Mouse (Mus musculus): ENCODE measurements around the gene Cdadc1. TPM values are rescaled to one million over a fixed set of nuclear protein-coding genes. Genes with fewer than 3 reads are reported as not detected.

The Cdadc1 gene
- polyA plus RNA-seq, 1 experiment from 2014 or later: 33.3 TPM

- DNase-seq (ENCODE audit: low spot score, missing footprints): no peak
Measured at GRCm38 (mm10) chr14:59594988-59595387, 2.8 kb downstream of the Cdadc1 start.

GRCm38 (mm10) chr14:59592593-59592992 lies 5.2 kb downstream of the Cdadc1 start:
- no peaks in the 10 kb centered on the region for H3K9me3 ChIP-seq (ENCODE audit: control insufficient read depth, low read length)

More at GRCm38 (mm10) chr14:59594988-59595387, 2.8 kb downstream of the Cdadc1 start:
- no peak for ATAC-seq (ENCODE audit: low FRiP score)
- Histone ChIP-seq H3K4me2 (no peak overlapping the region), H3K4me3 (ENCODE audit: low read depth, low read length) (no peak overlapping the region), H3K4me1 (ENCODE audit: control insufficient read depth, insufficient read depth, low read length) (peaks cover 6% of the 10 kb centered on the region), H3K36me3 (ENCODE audit: control insufficient read depth, insufficient read depth, low read length) (peaks cover 2% of the 10 kb centered on the region; the same call in 1 of the 2 replicates), H3K27ac (ENCODE audit: low read depth, low read length) (no peak overlapping the region), H3K9me3 (ENCODE audit: control insufficient read depth, low read length) (no peaks in the 10 kb centered on the region), H3K27me3 (ENCODE audit: control insufficient read depth, insufficient read depth, low read length) (no peaks in the 10 kb centered on the region), H3K9ac (ENCODE audit: low read length) (no peak overlapping the region)
- WGBS: 90% methylated on average over 3 of the region's 3 CpGs

GRCm38 (mm10) chr14:59591901-59592300 lies 5.9 kb downstream of the Cdadc1 start:
- H3K4me2 ChIP-seq: no peak overlapping the region
- no peaks in the 10 kb centered on the region for H3K9me3 ChIP-seq (ENCODE audit: control insufficient read depth, low read length)
- peaks cover 2% of the 10 kb centered on the region; the same call in 1 of the 2 replicates for H3K36me3 ChIP-seq (ENCODE audit: control insufficient read depth, insufficient read depth, low read length)
- WGBS: 66% methylated on average over 8 of the region's 8 CpGs
- H3K27me3 ChIP-seq (ENCODE audit: control insufficient read depth, insufficient read depth, low read length): no peaks in the 10 kb centered on the region
- ATAC-seq (ENCODE audit: low FRiP score) (no peak), DNase-seq (ENCODE audit: low spot score, missing footprints) (no peak)
- H3K4me1 ChIP-seq (ENCODE audit: control insufficient read depth, insufficient read depth, low read length): peaks cover 3% of the 10 kb centered on the region
- H3K4me3 ChIP-seq (ENCODE audit: low read depth, low read length): no peak overlapping the region
- no peak overlapping the region for H3K27ac ChIP-seq (ENCODE audit: low read depth, low read length)
- H3K9ac ChIP-seq (ENCODE audit: low read length): no peak overlapping the region

More at GRCm38 (mm10) chr14:59592593-59592992, 5.2 kb downstream of the Cdadc1 start:
- DNase-seq (ENCODE audit: low spot score, missing footprints) (no peak), ATAC-seq (ENCODE audit: low FRiP score) (no peak)
- Histone ChIP-seq H3K9ac (ENCODE audit: low read length) (no peak overlapping the region), H3K4me3 (ENCODE audit: low read depth, low read length) (no peak overlapping the region), H3K4me1 (ENCODE audit: control insufficient read depth, insufficient read depth, low read length) (peaks cover 6% of the 10 kb centered on the region), H3K27me3 (ENCODE audit: control insufficient read depth, insufficient read depth, low read length) (no peaks in the 10 kb centered on the region), H3K4me2 (no peak overlapping the region), H3K27ac (ENCODE audit: low read depth, low read length) (no peak overlapping the region), H3K36me3 (ENCODE audit: control insufficient read depth, insufficient read depth, low read length) (peaks cover 2% of the 10 kb centered on the region; the same call in 1 of the 2 replicates)
- WGBS: 90% methylated on average over 3 of the region's 3 CpGs

- H3K4me2 ChIP-seq: no peak overlapping the region
- WGBS: 83% methylated on average over 1 of the region's 1 CpGs
- H3K4me3 ChIP-seq (ENCODE audit: low read depth, low read length): no peak overlapping the region
- H3K4me1 ChIP-seq (ENCODE audit: control insufficient read depth, insufficient read depth, low read length): no peaks in the 10 kb centered on the region
- no peak overlapping the region for H3K9ac ChIP-seq (ENCODE audit: low read length)
- no peaks in the 10 kb centered on the region for H3K9me3 ChIP-seq (ENCODE audit: control insufficient read depth, low read length)
- ATAC-seq (ENCODE audit: low FRiP score) (no peak), DNase-seq (ENCODE audit: low spot score, missing footprints) (no peak)
- H3K36me3 ChIP-seq (ENCODE audit: control insufficient read depth, insufficient read depth, low read length): peaks cover 2% of the 10 kb centered on the region; the same call in 1 of the 2 replicates
- H3K27ac ChIP-seq (ENCODE audit: low read depth, low read length): no peak overlapping the region
- H3K27me3 ChIP-seq (ENCODE audit: control insufficient read depth, insufficient read depth, low read length): no peaks in the 10 kb centered on the region
Measured at GRCm38 (mm10) chr14:59590614-59591013, 7.1 kb downstream of the Cdadc1 start.

- 93% methylated on average over 5 of the region's 5 CpGs for WGBS
- ATAC-seq (ENCODE audit: low FRiP score): no peak
- H3K27me3 ChIP-seq (ENCODE audit: control insufficient read depth, insufficient read depth, low read length): no peaks in the 10 kb centered on the region
Measured at GRCm38 (mm10) chr14:59576385-59576784, 21.4 kb downstream of the Cdadc1 start.

GRCm38 (mm10) chr14:59566756-59567155 lies 31.0 kb downstream of the Cdadc1 start:
- ATAC-seq (ENCODE audit: low FRiP score): no peak
- Histone ChIP-seq H3K4me3 (ENCODE audit: low read depth, low read length) (no peak overlapping the region), H3K27me3 (ENCODE audit: control insufficient read depth, insufficient read depth, low read length) (no peaks in the 10 kb centered on the region), H3K27ac (ENCODE audit: low read depth, low read length) (no peak overlapping the region), H3K36me3 (ENCODE audit: control insufficient read depth, insufficient read depth, low read length) (peaks cover 6% of the 10 kb centered on the region; the same call in 1 of the 2 replicates), H3K4me1 (ENCODE audit: control insufficient read depth, insufficient read depth, low read length) (no peaks in the 10 kb centered on the region), H3K9me3 (ENCODE audit: control insufficient read depth, low read length) (no peaks in the 10 kb centered on the region), H3K9ac (ENCODE audit: low read length) (no peak overlapping the region), H3K4me2 (no peak overlapping the region)
- no peak for DNase-seq (ENCODE audit: low spot score, missing footprints)
- WGBS: 82% methylated on average over 6 of the region's 6 CpGs

More at GRCm38 (mm10) chr14:59576385-59576784, 21.4 kb downstream of the Cdadc1 start:
- Histone ChIP-seq H3K4me2 (no peak overlapping the region), H3K4me1 (ENCODE audit: control insufficient read depth, insufficient read depth, low read length) (no peaks in the 10 kb centered on the region), H3K4me3 (ENCODE audit: low read depth, low read length) (no peak overlapping the region), H3K36me3 (ENCODE audit: control insufficient read depth, insufficient read depth, low read length) (0 out of 2 replicates have a peak, but pooled peaks cover under 1% of the 10 kb centered on the region), H3K27ac (ENCODE audit: low read depth, low read length) (no peak overlapping the region), H3K9ac (ENCODE audit: low read length) (no peak overlapping the region), H3K9me3 (ENCODE audit: control insufficient read depth, low read length) (no peaks in the 10 kb centered on the region)
- DNase-seq (ENCODE audit: low spot score, missing footprints): no peak

GRCm38 (mm10) chr14:59557886-59558285 lies 39.9 kb downstream of the Cdadc1 start:
- H3K4me3 ChIP-seq (ENCODE audit: low read depth, low read length): no peak overlapping the region
- no peaks in the 10 kb centered on the region for H3K27me3 ChIP-seq (ENCODE audit: control insufficient read depth, insufficient read depth, low read length)
- DNase-seq (ENCODE audit: low spot score, missing footprints) (no peak), ATAC-seq (ENCODE audit: low FRiP score) (no peak)
- WGBS: 53% methylated on average over 1 of the region's 1 CpGs
- no peak overlapping the region for H3K9ac ChIP-seq (ENCODE audit: low read length)
- no peaks in the 10 kb centered on the region for H3K36me3 ChIP-seq (ENCODE audit: control insufficient read depth, insufficient read depth, low read length)
- no peaks in the 10 kb centered on the region for H3K9me3 ChIP-seq (ENCODE audit: control insufficient read depth, low read length)
- no peak overlapping the region for H3K27ac ChIP-seq (ENCODE audit: low read depth, low read length)
- no peaks in the 10 kb centered on the region for H3K4me1 ChIP-seq (ENCODE audit: control insufficient read depth, insufficient read depth, low read length)
- no peak overlapping the region for H3K4me2 ChIP-seq

GRCm38 (mm10) chr14:59557071-59557470 lies 40.7 kb downstream of the Cdadc1 start:
- ATAC-seq (ENCODE audit: low FRiP score) (no peak), DNase-seq (ENCODE audit: low spot score, missing footprints) (no peak)
- H3K4me3 ChIP-seq (ENCODE audit: low read depth, low read length): no peak overlapping the region
- no peak overlapping the region for H3K4me2 ChIP-seq
- 74% methylated on average over 4 of the region's 4 CpGs for WGBS
- H3K4me1 ChIP-seq (ENCODE audit: control insufficient read depth, insufficient read depth, low read length): no peaks in the 10 kb centered on the region
- H3K9me3 ChIP-seq (ENCODE audit: control insufficient read depth, low read length): no peaks in the 10 kb centered on the region
- no peaks in the 10 kb centered on the region for H3K36me3 ChIP-seq (ENCODE audit: control insufficient read depth, insufficient read depth, low read length)
- H3K9ac ChIP-seq (ENCODE audit: low read length): no peak overlapping the region
- H3K27me3 ChIP-seq (ENCODE audit: control insufficient read depth, insufficient read depth, low read length): no peaks in the 10 kb centered on the region
- H3K27ac ChIP-seq (ENCODE audit: low read depth, low read length): no peak overlapping the region

GRCm38 (mm10) chr14:59555928-59556531 lies 41.7 kb downstream of the Cdadc1 start:
- no peaks in the 10 kb centered on the region for H3K36me3 ChIP-seq (ENCODE audit: control insufficient read depth, insufficient read depth, low read length)
- no peaks in the 10 kb centered on the region for H3K9me3 ChIP-seq (ENCODE audit: control insufficient read depth, low read length)
- H3K4me1 ChIP-seq (ENCODE audit: control insufficient read depth, insufficient read depth, low read length): no peaks in the 10 kb centered on the region
- H3K4me2 ChIP-seq: no peak overlapping the region
- ATAC-seq (ENCODE audit: low FRiP score) (peak; percentile 48; the same call in 1 of the 2 replicates), DNase-seq (ENCODE audit: low spot score, missing footprints) (peak; percentile 98)
- no peaks in the 10 kb centered on the region for H3K27me3 ChIP-seq (ENCODE audit: control insufficient read depth, insufficient read depth, low read length)
- no peak overlapping the region for H3K9ac ChIP-seq (ENCODE audit: low read length)
- no peak overlapping the region for H3K27ac ChIP-seq (ENCODE audit: low read depth, low read length)
- H3K4me3 ChIP-seq (ENCODE audit: low read depth, low read length): no peak overlapping the region
- 59% methylated on average over 13 of the region's 13 CpGs for WGBS
